Mouse (Mus musculus) forebrain, embryonic 11.5 days (tissue): ENCODE measurements around the gene Sp140. TPM values are rescaled to one million over a fixed set of nuclear protein-coding genes. Genes with fewer than 3 reads are reported as not detected.
"Not testable (repeated sequence)": the region's sequence is repeated elsewhere in the genome, so short reads cannot be mapped to it uniquely, and the experiment has no call there.

Experiments used
- ATAC-seq: fragments of 200-750 bp; cut with Nextera tagmentation; replicated peaks from 2 replicates; pipeline ENCODE4 v1.8.0; 2017; ENCODE audit warnings: moderate TSS enrichment; ENCODE audit not compliant: low FRiP score
- DNase-seq: peaks from one replicate; pipeline ENCODE4 v3.0.0-alpha.2; 2017; ENCODE audit warnings: low spot score
- H3K27ac ChIP-seq: fragments of 300-500 bp; sonication (generic); 2 replicates; pipeline ENCODE4 v1.5.1; 2014; ENCODE audit warnings: low read depth, low read length
- H3K27me3 ChIP-seq: fragments of 300-500 bp; sonication (generic); 2 replicates; pipeline ENCODE4 v1.6.1; 2014; ENCODE audit warnings: mild to moderate bottlenecking, low read length, mixed read lengths; ENCODE audit not compliant: control insufficient read depth, insufficient read depth
- H3K36me3 ChIP-seq: fragments of 300-500 bp; sonication (generic); 2 replicates; pipeline ENCODE4 v1.6.1; 2014; ENCODE audit warnings: mild to moderate bottlenecking, low read length, moderate library complexity, mixed read lengths; ENCODE audit not compliant: control insufficient read depth, insufficient read depth
- H3K4me1 ChIP-seq: fragments of 300-500 bp; sonication (generic); replicated peaks from 2 replicates; pipeline ENCODE4 v1.6.1; 2014; ENCODE audit warnings: low read length, mixed read lengths; ENCODE audit not compliant: control insufficient read depth, insufficient read depth
- H3K4me2 ChIP-seq: fragments of 300-500 bp; sonication (generic); 2 replicates; pipeline ENCODE4 v1.6.1; 2014; ENCODE audit warnings: low read depth, mild to moderate bottlenecking, low read length, moderate library complexity, mixed read lengths; ENCODE audit not compliant: severe bottlenecking
- H3K4me3 ChIP-seq: fragments of 300-500 bp; sonication (generic); 2 replicates; pipeline ENCODE4 v1.5.1; 2014; ENCODE audit warnings: low read depth, low read length
- H3K9ac ChIP-seq: fragments of 300-500 bp; sonication (generic); 2 replicates; pipeline ENCODE4 v1.6.1; 2014; ENCODE audit warnings: low read length
- H3K9me3 ChIP-seq: fragments of 300-500 bp; sonication (generic); 2 replicates; pipeline ENCODE4 v1.6.1; 2016; ENCODE audit warnings: low read length, mixed read lengths; ENCODE audit not compliant: control insufficient read depth
- WGBS: fragments of 180-500 bp; shearing (Covaris S2); extraction: QIAGEN DNeasy Blood & Tissue Kit; methylation state at CpG from one replicate; pipeline ENCODE4 v1.1.7; 2014; 5-methylcytosine and 5-hydroxymethylcytosine counted together
- polyA plus RNA-seq: library from polyadenylated mRNA; unstranded; fragments of >200 nt; fragmentation: Nextera tagmentation; extraction: Ambion mirVana; gene quantifications from 2 replicates; pipeline ENCODE4 v1.2.1, GENCODE M21; 2014

The Sp140 gene
- 0.43 and 0.59 TPM in 2 replicates for polyA plus RNA-seq

- ATAC-seq, H3K4me3 ChIP-seq, H3K4me1 ChIP-seq, H3K9ac ChIP-seq, H3K36me3 ChIP-seq, H3K4me2 ChIP-seq, H3K9me3 ChIP-seq, H3K27me3 ChIP-seq, H3K27ac ChIP-seq, DNase-seq: not testable (repeated sequence)
- no CpG with 5 or more reads among the region's 5 CpGs for WGBS
These were observed at the start of gene Sp140 for GRCm38 (mm10) chr1:85600078-85600477. Gene Sp140 (plus strand): TSS chr1:85600378.

GRCm38 (mm10) chr1:85555261-85555660, 44.9 kb upstream of the Sp140 start:
- not testable (repeated sequence) for H3K36me3 ChIP-seq, H3K4me3 ChIP-seq, H3K9ac ChIP-seq, H3K4me1 ChIP-seq, H3K27ac ChIP-seq, H3K27me3 ChIP-seq, H3K4me2 ChIP-seq, H3K9me3 ChIP-seq, ATAC-seq, DNase-seq
- 88% methylated on average over 4 of the region's 4 CpGs for WGBS

- not testable (repeated sequence) for H3K36me3 ChIP-seq, H3K4me2 ChIP-seq, H3K4me3 ChIP-seq, DNase-seq, H3K27ac ChIP-seq, H3K9ac ChIP-seq, H3K4me1 ChIP-seq, ATAC-seq, H3K9me3 ChIP-seq, H3K27me3 ChIP-seq
- WGBS = 74% methylated on average over 4 of the region's 4 CpGs
These were observed 26.6 kb upstream of the Sp140 start for GRCm38 (mm10) chr1:85573554-85573953.

- not testable (repeated sequence) for H3K4me2 ChIP-seq, H3K27me3 ChIP-seq, H3K4me1 ChIP-seq, ATAC-seq, H3K9me3 ChIP-seq, H3K4me3 ChIP-seq, DNase-seq, H3K36me3 ChIP-seq, H3K9ac ChIP-seq, H3K27ac ChIP-seq
- WGBS = 76% methylated on average over 1 of the region's 3 CpGs
These were observed 24.8 kb upstream of the Sp140 start, which contains the start of gene G530012D18Rik for GRCm38 (mm10) chr1:85575376-85575775. Gene G530012D18Rik (plus strand): TSS chr1:85575676.

GRCm38 (mm10) chr1:85578372-85579010, 21.7 kb upstream of the Sp140 start:
- WGBS = 64% methylated on average over 3 of the region's 3 CpGs
- not testable (repeated sequence) for H3K36me3 ChIP-seq, H3K27ac ChIP-seq, H3K9me3 ChIP-seq, H3K4me1 ChIP-seq, H3K4me2 ChIP-seq, H3K27me3 ChIP-seq, H3K9ac ChIP-seq, H3K4me3 ChIP-seq, DNase-seq, ATAC-seq

- 67% methylated on average over 6 of the region's 7 CpGs for WGBS
- ATAC-seq = peak; percentile 60; the same call in 1 of the 2 replicates
- not testable (repeated sequence) for H3K9ac ChIP-seq, H3K9me3 ChIP-seq, DNase-seq, H3K4me3 ChIP-seq, H3K27ac ChIP-seq, H3K27me3 ChIP-seq, H3K36me3 ChIP-seq, H3K4me1 ChIP-seq, H3K4me2 ChIP-seq
These were observed 20.7 kb upstream of the Sp140 start for GRCm38 (mm10) chr1:85579199-85580147.

- not testable (repeated sequence) for H3K4me2 ChIP-seq, H3K27me3 ChIP-seq, H3K4me3 ChIP-seq, H3K9me3 ChIP-seq, H3K4me1 ChIP-seq, H3K9ac ChIP-seq, H3K36me3 ChIP-seq, DNase-seq, H3K27ac ChIP-seq
- WGBS = 86% methylated on average over 2 of the region's 4 CpGs
- peak; percentile 49; the same call in 1 of the 2 replicates for ATAC-seq
These were observed 20.0 kb upstream of the Sp140 start for GRCm38 (mm10) chr1:85580148-85580534.

GRCm38 (mm10) chr1:85580578-85580977, 19.6 kb upstream of the Sp140 start:
- H3K9ac ChIP-seq = not testable (repeated sequence)
- WGBS = 61% methylated on average over 3 of the region's 3 CpGs
- peak; percentile 4; the same call in 1 of the 2 replicates for ATAC-seq

More at GRCm38 (mm10) chr1:85580578-85580977, 19.6 kb upstream of the Sp140 start:
- H3K27me3 ChIP-seq, H3K4me1 ChIP-seq, H3K4me2 ChIP-seq, H3K4me3 ChIP-seq, H3K9me3 ChIP-seq, H3K27ac ChIP-seq, H3K36me3 ChIP-seq, DNase-seq: not testable (repeated sequence)
